Mouse (Mus musculus) spleen, adult 18-20 months (tissue): ENCODE data around the gene Gm10518.
"Not testable (repeated sequence)": the region's sequence is repeated elsewhere in the genome, so short reads cannot be mapped to it uniquely, and the experiment has no call there.

Experiments used
- DNase-seq, 2 experiments: peaks; one replicate each; pipeline ENCODE4 v3.0.0; 2022; ENCODE audit warnings: mixed read lengths in 2 of 2

Gene Gm10518

DNA sequence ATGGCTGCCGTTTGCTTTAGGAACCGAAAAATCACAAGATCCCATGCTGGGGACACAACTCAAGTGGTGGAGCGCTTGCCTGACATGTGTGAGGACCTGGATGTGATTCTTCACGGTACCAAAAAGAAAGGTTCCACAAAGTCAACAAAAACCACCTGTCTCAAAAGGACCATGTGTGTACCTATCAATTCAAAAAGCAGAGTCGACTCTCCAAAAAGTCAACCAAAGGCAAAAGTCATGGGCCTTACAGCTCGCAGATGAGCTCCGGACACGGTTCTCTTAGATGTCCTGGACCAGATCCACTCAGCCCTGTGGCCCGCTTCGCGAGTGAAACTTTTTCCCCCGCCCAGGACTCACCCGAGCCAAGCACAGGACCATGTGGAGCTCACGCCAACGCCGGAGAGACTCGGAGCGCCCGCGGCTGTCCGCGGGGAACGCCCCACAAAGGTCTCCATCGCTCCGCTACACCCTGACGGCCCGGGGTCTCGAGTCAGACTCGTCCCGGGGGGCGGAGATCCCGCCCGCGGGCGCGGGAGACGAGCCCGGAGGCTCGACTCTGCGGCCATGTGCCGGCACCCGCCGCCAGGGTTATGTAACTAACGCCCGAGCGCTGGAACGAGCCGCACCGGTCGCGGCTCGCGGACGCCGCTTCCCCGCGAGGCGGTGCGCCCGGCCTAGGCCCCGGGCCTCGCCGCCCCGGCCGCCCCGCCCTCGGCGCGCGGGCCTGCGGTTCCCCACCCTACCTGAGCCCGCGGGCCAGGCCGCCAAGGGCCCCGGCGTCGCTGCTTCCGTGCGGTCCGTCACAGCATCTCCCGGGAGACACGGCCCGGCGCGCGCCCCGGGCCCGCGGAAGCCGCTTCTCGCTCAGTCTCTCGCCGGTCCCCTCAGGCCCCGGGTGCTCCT is at the start of gene Gm10518:
Gm10518 (plus strand) TSS at position 767 of the 903 bp plus-strand sequence.
- DNase-seq, result no peak

DNA sequence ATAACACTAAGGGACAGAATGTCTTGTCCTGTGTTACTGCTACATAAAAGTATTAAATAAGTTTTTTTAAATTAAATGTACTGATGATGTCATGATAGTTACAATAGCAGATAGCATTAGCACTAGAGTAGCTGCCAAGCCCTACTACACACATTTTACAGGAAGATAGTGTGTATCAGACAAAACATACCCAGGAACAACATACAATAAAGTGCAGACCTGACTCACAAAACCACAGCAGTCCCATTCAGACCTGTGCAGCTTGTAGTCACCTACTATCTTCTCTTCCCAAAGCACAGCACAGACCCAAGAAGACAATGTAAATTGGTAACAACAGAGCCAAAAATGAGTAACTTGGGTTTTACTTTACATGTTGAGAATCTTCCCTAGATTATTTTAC is 46.7 kb upstream of the Gm10518 start:
- no peak for DNase-seq

DNA sequence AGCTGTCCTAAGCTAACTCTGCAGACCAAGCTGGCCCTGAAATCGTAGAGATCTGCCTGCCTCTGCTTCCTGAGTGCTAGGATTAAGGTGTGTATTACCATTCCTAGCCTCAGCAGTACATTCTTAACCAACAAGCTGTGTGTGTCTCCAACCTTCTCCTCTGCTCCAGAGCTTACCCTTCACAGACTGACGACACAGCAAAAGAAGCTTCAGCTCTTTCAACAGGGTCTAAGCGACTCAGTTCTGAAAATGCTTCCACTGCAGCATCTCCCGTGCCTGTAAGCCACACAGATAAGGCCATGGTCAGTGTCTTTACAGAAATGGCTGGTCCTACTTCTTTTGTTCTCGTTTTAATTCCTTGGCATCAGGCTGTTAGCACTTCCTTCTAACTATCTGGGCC is 43.1 kb upstream of the Gm10518 start:
- no peak for DNase-seq

DNA sequence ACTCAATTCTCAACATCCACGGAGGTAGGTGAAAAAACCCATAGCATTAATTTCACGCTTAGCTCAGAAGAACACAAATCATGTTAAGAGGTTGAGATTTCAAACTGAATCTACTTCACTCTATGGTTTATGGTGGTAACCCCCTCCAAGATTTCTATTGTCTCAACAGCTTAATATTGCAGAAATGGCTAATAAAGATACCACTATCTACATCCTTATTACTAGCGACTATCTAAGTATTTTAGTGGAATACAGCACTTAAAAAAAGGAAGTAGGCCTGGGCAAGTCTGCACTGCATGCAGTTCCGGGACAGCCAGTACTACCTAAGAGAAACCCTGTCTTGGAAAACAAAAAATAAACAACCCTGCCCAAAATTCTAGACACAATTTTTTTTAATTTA is 42.6 kb upstream of the Gm10518 start:
- no peak for DNase-seq

DNA sequence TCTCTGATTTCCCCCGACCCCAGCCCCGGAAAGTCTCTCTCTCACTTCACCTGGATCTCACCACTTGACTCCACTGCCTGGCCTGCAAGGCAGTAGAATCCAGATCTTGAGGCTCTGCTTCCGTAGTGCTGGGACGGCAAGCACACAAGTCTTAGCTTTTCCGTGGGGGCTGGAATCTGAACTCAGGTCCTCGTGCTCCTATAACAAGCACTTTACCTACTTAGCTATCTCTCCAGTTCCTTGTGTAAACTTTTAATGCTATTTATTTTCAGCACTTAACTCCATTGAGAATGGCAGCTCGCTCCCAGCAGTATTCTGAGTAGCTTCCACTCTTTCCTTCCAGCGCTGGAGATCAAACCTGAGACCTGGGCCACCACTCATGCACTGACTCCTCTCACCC is 26.3 kb upstream of the Gm10518 start:
- DNase-seq, result no peak

DNA sequence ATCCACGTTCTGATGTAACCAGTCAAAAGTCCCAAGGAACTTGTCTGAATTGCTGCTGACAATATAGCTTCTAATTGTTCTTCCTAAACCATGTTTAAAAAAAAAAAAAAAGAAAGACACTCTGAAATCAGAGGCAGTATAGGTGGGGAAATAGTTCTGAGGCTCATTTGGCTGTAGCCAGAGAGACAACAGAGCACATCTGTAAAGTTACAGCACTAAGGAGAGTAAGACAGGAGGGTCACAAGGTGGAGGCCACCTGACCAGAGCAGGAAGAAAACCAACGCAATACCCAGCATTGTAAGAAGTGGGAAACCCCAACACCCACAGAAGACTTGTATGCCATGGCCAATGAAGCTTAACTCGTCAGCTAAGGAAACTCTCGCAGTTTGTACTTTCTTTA is 19.1 kb upstream of the Gm10518 start:
- DNase-seq, result no peak

DNA sequence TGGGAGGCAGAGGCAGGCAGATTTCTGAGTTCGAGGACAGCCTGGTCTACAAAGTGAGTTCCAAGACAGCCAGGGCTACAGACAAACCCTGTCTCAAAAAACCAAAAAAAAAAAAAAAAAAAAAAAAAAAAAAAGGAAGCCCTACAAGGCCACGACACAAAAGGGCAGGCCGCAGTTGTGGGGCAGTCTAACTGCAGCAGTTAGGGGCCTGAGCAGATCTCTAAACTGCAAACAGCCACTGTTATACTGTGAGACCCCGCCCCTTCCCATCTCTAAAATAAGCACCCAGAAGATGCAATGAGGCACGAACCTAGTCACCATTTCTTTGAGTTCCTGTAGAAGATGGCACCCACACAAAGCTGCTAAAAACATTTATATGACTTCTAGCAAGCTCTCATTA is 17.7 kb upstream of the Gm10518 start:
- DNase-seq, result no peak

DNA sequence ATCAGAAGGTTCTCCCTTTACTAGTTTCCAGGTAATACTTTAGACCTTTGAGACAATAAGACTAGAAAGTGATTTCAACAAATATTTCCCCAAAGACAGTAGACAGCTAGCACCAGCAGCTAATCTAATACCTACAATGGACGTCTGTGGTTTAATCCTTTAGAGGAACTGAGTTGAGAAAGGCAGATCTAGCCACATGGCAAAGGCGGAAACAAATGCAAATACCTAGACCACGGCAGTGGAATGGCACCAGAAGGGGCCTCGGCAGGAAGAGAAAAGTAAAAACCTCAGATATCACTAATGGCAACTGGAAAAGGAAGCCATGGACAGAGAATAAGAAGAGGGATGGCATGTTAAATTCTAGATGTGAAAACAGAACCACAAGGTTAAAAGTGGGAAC is 15.9 kb upstream of the Gm10518 start:
- no peak for DNase-seq

DNA sequence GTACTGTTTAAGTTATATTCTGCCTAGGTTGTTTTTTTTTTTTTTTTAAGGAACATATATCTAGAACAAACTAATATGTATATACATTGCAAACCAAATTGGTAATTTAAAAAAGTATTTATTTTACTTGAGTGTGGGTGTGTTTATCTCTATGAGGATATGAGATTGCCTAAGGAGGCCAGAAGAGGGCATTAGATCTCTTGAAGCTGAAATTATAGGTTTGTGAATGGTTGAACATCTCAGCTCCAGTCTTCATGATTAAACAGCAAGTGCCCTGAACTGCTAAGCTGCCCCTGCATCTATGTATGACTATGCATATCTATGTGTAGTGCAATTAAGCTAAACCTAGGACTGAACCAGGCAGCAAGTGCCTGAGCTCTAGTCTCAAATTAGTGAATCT is 4.4 kb upstream of the Gm10518 start:
- DNase-seq, result no peak

DNA sequence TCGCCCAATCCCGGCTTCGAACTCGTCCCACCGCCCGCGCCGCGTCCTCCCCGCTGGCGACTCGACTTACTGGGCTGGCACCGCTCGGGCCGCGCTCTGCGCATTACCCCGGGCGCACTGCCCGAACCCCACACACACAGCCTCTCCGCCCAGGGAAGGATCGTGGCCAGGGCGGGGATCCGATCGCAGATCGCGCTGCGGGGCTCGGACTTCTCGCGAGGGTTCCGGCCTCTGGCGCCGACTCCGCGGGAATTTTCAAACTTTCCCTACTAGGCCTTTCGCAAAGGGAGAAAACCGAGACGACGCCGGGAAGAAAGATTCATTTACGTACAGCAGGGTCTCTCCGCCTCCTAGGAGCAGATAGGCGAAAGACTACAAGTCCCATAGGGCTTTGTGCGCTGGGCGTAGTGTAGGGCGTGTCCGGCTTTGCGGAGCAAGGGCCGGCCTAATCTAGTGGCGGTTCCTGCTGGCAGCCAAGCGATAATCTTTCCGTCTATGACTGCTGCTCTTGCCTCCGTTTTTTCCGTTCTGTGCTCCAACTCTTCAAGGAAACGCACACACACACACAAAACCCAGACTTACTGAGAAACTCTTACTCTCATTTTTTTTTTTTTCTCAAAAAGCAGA is 450 bp downstream of the Gm10518 start, which contains the start of gene Ahctf1:
Ahctf1 (minus strand) TSS at position 168 of the 627 bp plus-strand sequence.
- peak; percentile 86 to 88 for DNase-seq

DNA sequence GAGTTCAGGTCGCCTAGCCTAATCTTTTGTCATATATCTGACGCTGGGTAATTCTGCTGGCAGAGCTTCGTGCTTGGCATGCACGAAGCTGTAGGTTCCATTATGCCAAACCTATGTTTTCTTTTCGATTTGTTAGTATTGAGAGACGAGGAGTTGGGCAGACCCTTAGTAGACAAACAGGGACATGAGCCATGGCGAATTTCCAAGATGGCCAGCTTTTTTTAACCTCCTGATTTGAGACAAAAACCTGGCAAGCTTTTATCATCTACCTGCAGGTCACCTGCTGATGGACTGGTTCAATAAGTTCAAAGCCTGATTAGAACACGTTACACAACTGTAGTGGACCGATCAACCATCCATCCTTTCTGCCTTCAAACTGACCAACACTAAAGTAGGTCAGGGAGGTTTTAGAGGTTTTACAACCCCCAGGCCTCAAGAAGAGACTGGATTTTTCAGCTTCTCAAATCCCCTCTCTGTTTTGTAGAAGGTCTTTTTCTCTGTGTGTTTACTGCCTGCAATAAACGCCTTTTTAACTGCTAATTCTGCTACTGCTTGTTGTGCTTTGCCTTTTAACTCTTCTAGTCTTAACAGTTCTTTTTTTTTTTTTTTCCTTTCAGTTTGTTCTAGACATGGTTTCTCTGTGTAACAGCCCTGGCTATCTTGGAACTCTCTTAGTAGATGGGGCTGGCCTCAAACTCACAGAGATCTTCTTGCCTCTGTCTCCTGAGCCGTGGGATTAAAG is 1.1 kb downstream of the Gm10518 start:
- DNase-seq, result no peak

DNA sequence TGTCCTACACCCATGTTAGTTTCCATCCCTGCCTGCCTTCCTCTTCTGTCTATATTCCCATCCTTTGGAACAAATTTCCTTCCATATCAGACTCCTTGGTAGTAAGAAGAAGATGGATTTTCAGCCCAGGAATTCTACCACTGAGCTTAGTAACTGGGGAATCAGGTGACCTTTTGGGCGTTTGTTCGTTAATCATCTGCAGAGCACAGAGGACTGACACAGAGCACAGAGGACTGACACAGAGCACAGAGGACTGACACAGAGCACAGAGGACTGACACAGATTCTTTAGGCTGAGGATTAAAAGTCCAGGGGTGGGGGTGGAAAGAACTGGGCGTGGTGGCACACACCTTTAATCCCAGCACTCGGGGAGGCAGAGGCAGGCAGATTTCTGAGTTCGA is 2.6 kb downstream of the Gm10518 start:
- no peak for DNase-seq

DNA sequence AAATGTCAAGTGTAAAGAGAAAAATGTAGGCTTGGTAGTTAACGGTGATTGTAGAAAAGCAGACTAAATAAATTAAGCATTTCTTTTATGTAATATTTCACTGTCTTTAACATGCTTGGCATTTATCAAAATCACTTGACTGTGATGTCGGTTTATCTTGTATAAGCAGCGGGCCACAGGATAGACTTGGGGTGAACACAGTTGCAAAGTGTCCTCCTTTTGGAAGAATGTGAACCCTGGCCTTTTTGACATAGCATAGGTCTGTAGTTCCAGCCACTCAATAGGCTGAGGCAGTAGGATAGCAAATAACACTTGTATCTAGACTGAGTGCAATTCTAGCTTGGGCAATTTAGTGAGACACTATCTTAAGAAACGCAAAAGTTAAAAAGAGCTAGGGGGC is 4.3 kb downstream of the Gm10518 start:
- no peak for DNase-seq

DNA sequence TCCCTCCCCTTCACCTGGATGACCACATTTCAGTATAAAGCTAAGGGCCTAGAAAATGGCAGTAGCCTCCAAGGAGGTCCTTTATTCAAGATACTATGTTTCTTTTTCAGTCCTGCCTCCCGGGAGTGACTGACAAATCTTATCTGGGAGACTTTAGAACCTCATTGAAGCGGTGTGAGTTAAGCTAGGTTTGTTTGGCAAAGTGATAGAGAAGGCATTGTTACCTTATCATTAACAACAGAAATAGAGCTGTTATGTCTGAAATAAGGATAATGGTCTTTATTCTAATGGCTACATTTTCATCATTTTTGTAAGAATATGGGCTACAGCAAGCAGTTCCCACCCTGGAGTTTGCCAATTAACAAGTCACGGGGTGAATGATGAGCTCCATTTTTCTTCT is 5.1 kb downstream of the Gm10518 start:
- DNase-seq, result no peak

DNA sequence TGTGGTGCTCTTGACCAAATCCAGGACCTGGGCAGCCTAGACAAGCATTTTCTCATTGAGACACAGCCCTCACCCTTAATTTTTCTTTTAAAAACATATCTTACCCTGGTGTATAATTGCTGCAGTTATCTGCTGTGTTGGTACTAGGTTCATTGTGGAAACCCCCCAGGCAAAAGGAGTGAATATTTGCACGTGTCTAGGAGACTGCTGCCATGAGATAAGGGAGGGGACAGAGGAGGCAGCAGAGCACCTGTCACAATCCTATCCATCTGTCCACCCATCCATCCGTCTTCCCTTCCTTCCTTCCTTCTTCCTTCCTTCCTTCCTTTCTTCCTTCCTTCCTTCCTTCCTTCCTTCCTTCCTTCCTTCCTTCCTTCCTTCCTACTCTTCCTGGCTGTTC is 10.2 kb downstream of the Gm10518 start:
- no peak for DNase-seq

DNA sequence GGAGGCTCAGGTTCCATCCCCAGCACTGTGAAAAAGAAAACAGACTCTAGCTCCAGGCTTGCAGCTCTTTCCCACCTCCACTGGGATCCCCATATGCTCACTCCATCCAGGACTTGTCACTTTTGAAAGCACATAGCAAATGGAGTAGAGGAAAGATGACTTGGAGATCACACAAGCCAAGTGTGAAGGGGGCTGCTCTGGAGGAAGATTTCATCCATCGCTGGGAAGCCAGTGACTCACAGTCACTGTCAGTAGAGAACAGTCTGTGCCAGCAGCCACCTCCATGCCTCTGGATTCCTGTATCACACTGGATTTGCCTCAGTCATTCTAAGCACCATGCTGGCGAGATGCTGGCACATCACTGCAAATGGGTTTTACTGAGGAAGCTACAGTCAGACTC is 11.4 kb downstream of the Gm10518 start:
- no peak for DNase-seq

DNA sequence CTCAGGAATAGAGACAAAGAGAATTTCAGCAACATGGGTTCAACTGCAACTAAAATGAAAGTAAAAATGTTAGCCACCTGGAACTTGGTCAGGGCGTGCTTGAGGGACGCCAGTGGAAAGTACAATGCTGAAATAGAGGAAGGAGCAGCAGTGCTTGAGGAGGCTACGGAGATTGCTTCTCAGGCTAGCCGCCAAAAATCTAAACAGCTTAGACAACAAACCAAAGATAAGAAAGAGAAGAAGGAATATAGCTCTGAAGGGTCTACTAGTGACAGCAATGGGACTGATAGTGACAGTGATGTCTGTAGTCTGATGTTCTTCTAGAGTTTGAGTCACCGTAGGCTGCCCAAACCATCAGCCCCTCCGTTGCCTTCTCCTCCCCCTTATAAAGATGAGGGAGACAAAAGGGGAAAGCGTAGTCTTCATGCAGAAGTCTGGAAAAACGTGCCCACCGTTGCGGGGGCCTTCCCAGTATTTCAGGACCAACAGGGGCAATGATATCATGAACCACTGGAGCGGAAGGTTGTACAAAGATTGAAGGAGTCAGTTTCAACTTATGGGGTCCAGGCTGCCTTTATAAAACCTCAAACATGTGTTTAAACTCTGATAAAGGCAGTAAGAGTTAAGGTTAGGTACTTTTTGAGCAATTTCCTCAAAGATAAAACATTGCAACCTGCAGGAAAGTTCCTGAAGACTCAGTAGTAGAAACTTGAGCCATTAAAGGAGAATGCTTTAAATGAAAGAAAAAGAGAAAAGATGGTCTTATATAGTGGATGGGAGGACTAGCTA is 15.5 kb downstream of the Gm10518 start:
- DNase-seq, result not testable (repeated sequence)

DNA sequence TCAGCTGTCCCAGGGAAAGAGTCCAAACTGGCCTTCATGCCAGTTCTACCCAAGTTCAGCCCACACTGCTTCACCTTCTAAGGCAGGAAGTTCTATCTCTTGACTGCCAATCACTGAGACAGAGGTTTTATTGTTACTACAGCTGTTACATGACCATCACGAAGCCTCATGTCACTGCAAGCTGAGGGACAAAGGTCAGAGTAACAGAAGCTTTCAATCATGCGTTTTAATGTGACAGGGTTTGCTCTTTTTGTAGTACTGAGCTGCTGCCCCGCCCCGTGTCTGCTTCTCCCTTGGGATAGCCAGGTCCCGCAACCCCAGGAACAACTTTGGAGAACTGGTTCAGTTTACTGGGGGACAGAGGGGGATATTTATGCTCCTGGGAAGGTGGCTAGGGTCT is 21.4 kb downstream of the Gm10518 start:
- DNase-seq, result no peak

DNA sequence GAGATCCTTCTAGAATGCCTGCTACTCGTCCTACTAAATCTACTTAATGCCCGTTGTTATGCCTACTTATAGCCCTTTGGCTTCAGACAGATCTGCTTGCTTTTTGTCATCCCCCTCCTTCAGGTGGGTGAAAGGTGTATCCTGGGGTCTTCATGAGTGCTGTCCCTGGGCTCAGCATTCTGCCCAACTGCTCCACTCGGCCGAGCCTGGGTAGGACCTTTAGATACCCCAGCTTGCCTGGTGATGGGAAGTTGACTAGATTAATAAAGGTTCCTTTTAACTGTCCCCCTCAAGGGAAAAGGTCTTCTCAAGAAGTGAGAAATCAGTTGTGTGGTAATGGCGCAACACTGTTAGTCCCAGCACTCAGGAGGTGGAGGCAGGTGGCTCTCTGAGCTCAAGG is 24.9 kb downstream of the Gm10518 start:
- no peak for DNase-seq

DNA sequence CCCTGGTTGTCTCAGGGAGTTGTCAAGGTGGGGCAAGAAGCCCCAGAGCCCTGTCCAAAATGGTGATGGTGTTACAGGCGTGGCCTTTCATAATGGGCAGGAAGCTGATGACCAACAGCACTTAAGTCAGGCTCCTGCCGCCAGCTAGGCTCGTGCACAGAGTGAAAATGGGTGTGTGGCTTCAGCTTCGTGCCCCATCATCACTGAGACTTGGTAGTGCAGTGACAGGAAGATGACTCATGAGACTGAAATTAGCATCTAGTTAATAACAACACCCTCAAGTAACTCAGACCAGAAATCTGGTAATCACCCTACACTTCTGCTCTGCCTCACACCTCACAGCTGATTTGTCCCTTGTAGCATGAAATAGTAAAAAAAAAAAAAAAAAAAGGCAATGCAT is 25.7 kb downstream of the Gm10518 start:
- DNase-seq, result no peak

DNA sequence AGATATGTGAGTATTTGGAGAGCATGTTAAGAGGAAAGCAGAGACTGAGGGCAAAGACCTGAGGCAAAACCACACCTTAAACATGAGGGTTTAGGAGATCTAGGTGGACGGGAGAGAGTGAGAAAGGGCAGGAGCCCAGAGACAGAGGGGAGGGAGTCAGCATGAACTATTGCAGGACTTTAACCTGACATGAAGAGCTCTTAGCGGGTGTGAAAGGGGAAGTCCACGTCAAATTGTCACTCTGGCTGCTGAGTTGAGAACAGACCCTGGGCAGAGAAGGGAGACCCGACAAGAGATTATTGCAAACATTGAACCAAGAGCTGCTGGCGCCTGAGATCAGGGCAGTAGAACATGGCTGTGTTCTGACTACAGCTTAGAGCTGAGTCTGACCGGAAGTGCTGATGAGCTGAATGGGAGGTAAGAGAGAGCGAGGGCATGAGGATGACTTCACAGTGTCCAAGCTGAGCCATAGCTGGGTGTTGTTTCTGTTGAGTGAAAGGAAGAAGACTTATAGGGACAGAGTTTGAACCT is 29.6 kb downstream of the Gm10518 start:
- DNase-seq, result no peak

DNA sequence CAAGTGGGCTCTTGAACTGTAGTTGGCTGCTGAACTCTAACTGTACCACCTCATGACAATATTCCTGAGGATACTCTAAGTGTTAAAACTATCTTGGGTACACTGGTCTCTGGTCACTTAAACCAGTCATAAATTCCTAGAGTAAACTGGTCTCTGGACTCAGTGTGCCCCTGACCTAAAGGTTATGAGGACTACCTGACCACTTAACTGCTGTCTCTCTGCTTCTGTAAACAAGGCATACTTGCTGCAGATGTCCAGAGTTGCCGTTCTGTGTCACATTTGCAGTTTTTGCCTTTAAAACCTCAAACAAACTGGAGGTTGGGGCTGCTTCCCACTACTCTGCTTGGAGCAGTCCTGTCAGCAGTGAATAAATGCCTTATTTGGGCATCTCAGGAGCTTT is 30.4 kb downstream of the Gm10518 start:
- DNase-seq, result no peak
